Mouse (Mus musculus) midbrain, embryonic 14.5 days (tissue): ENCODE measurements around the gene Hist1h2af. TPM values are rescaled to one million over a fixed set of nuclear protein-coding genes. Genes with fewer than 3 reads are reported as not detected.
"Not testable (repeated sequence)": the region's sequence is repeated elsewhere in the genome, so short reads cannot be mapped to it uniquely, and the experiment has no call there.

Experiments used
- ATAC-seq: fragments of 200-750 bp; cut with Nextera tagmentation; 2 replicates; pipeline ENCODE4 v1.8.0; 2017; ENCODE audit warnings: moderate number of reproducible peaks, moderate library complexity; ENCODE audit not compliant: low FRiP score, low TSS enrichment
- DNase-seq: peaks from one replicate; pipeline ENCODE4 v3.0.0-alpha.2; 2015
- H3K27ac ChIP-seq: fragments of 300-500 bp; sonication (generic); replicated peaks from 2 replicates; pipeline ENCODE4 v1.5.1; 2014; ENCODE audit warnings: mild to moderate bottlenecking, low read depth, low read length, moderate library complexity
- H3K27me3 ChIP-seq: fragments of 300-500 bp; sonication (generic); 2 replicates; pipeline ENCODE4 v1.6.1; 2014; ENCODE audit warnings: low read length, control low read depth, mixed read lengths; ENCODE audit not compliant: control insufficient read depth, insufficient read depth
- H3K36me3 ChIP-seq: fragments of 300-500 bp; sonication (generic); 2 replicates; pipeline ENCODE4 v1.6.1; 2014; ENCODE audit warnings: low read length, control low read depth; ENCODE audit not compliant: control insufficient read depth, insufficient read depth
- H3K4me1 ChIP-seq: fragments of 300-500 bp; sonication (generic); 2 replicates; pipeline ENCODE4 v1.6.1; 2014; ENCODE audit warnings: mild to moderate bottlenecking, antibody characterized with exemption, low read length, control low read depth; ENCODE audit not compliant: control insufficient read depth, insufficient read depth
- H3K4me2 ChIP-seq: fragments of 300-500 bp; sonication (generic); 2 replicates; pipeline ENCODE4 v1.6.1; 2014; ENCODE audit warnings: mild to moderate bottlenecking, low read length, moderate library complexity
- H3K4me3 ChIP-seq: fragments of 300-500 bp; sonication (generic); replicated peaks from 2 replicates; pipeline ENCODE4 v1.5.1; 2014; ENCODE audit warnings: low read depth, low read length
- H3K9ac ChIP-seq: fragments of 300-500 bp; sonication (generic); replicated peaks from 2 replicates; pipeline ENCODE4 v1.6.1; 2014; ENCODE audit warnings: mild to moderate bottlenecking, low read length, moderate library complexity
- H3K9me3 ChIP-seq: fragments of 300-500 bp; sonication (generic); 2 replicates; pipeline ENCODE4 v1.6.1; 2016; ENCODE audit warnings: low read length, control low read depth, mixed read lengths; ENCODE audit not compliant: control insufficient read depth
- WGBS: fragments of 180-500 bp; shearing (Covaris S2); extraction: QIAGEN DNeasy Blood & Tissue Kit; methylation state at CpG from one replicate; pipeline ENCODE4 v1.1.7; 2014; 5-methylcytosine and 5-hydroxymethylcytosine counted together
- polyA plus RNA-seq: library from polyadenylated mRNA; unstranded; fragments of >200 nt; fragmentation: Nextera tagmentation; extraction: Ambion mirVana; gene quantifications from 2 replicates; pipeline ENCODE4 v1.2.1, GENCODE M21; 2014

Hist1h2af gene
- 3.4 and 4.6 TPM in 2 replicates for polyA plus RNA-seq

DNA sequence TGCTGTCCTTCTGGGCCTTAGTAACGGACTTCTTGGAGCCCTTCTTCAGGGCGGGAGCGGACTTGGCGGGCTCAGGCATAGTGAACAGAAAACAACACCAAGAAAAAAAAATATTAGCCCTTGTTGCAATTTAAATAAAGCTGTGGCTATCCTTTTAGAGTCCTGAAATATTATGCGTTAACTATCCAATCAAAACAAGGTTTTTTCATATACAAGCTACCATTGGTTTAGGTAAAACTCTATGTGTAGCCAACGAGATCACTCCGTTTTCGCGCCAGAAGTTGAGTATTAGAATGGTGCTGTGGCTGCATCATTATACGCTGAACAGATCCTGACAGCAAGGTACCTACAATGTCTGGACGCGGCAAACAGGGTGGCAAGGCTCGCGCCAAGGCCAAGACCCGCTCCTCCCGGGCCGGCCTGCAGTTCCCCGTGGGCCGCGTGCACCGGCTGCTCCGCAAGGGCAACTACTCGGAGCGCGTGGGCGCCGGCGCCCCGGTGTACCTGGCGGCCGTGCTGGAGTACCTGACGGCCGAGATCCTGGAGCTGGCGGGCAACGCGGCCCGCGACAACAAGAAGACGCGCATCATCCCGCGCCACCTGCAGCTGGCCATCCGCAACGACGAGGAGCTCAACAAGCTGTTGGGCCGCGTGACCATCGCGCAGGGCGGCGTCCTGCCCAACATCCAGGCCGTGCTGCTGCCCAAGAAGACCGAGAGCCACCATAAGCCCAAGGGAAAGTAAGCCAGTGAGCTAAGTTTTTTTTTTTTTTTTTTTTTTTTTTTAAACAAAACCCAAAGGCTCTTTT, at the start of gene Hist1h2af:
Hist1h2af (plus strand) TSS at position 347 of the 808 bp plus-strand sequence.
- peak; percentile 93 for DNase-seq
- Histone ChIP-seq H3K27ac (peak within 1 kb of the TSS; percentile 78), H3K4me1 (peaks cover 38% of the 10 kb centered on the region), H3K9ac (peak within 1 kb of the TSS; percentile 37; the same call in 1 of the 2 replicates), H3K4me3 (peak within 1 kb of the TSS; percentile 63), H3K4me2 (peak within 1 kb of the TSS; percentile 79)
- not testable (repeated sequence) for H3K9me3 ChIP-seq, H3K27me3 ChIP-seq, H3K36me3 ChIP-seq
- WGBS = under 1% methylated on average over 26 of the region's 53 CpGs
- ATAC-seq = peak; percentile 28; the same call in 1 of the 2 replicates

DNA sequence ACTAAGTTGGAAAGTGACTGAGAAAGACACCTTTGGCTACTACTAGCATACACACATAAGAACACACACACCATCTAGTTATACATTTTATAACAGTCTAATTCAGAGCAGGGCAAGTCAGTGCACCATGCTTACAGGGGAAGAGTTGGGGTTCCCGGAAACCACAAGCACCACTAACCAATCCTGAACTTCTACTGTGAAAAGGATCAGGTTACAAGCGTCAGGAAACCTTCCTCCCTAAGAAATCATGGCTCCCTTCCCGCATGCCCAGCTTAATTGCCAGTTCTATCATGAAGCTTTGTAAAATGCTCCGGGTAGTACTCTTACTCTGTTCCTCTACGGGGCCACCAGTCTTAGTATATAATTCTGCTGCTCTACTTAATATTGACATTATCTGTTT, 48.4 kb upstream of the Hist1h2af start:
- ATAC-seq = no peak
- H3K4me2 ChIP-seq = no peak overlapping the region

DNA sequence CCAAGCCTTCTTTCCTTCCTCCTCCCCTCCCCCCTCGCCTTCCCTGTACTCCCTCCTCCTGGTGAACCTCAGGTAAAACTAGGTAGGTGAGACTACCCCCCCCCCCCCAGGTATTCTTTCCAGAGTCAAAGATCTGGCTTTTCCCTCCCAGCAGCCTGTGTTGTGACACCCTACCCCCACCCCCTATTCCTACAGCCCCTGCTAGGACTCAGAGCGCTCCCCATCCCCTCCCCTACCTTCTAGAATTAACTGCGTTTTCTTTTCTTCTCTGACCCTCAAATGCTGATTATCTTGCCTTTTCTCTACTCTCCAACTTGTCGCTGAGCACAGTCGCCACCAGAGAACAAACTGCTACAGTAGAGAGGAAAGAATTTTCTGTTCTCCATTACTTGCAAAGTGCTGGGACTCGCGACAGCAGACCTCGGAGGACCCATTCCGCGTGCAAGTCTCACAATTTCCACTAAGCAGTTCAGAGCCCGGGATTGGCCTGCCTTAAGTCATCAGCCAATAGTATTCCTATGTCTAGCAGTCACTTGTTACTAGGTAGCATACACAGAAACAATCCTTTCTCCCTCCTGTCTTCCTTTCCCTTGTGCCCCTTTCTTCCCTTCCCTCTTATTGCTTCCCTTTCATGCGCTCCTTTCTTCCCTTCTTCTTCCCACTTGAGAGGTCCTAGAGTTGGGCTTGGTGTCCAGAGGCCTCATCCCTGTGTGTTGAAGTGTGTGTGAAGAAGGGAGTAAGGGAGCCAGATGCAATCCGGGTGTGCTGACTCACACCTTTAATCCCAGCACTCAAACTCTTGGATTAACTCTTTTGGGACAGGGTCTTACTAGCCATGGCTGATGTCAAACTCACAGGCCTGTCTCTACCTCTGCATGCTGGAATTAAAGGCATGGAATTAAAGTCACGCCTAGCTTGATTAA, 45.0 kb upstream of the Hist1h2af start, which contains the start of gene Btn2a2:
Btn2a2 (minus strand) TSS at position 458 of the 923 bp plus-strand sequence.
- H3K27me3 ChIP-seq = no peaks in the 10 kb centered on the region
- no peak within 1 kb of the TSS for H3K9ac ChIP-seq
- ATAC-seq = peak; percentile 90

More for the DNA sequence above, 48.4 kb upstream of the Hist1h2af start:
- Histone ChIP-seq H3K4me1 (no peaks in the 10 kb centered on the region), H3K36me3 (no peaks in the 10 kb centered on the region), H3K9me3 (no peaks in the 10 kb centered on the region), H3K27ac (no peak overlapping the region), H3K4me3 (no peak overlapping the region), H3K9ac (no peak overlapping the region), H3K27me3 (no peaks in the 10 kb centered on the region)
- no peak for DNase-seq
- 47% methylated on average over 5 of the region's 5 CpGs for whole genome bisulfite sequencing

DNA sequence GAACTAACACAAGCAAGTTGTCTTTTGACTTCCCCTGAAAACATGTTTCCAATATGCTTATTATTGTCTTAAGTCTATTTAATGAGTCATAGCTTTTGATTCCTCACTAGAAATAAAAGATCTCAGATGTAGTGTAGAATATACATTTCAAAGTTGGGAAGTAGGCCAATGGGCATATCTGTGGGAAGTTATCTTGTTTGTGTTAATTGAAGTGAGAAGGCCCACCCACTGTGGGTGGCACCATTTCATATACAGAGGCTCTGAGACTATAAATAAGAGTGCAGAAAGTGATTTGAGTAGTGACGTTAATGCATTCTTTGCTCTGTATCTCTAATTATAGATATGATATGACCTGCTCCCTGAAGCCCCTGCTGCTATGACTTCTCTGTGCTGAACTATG, 42.8 kb upstream of the Hist1h2af start:
- no peaks in the 10 kb centered on the region for H3K36me3 ChIP-seq
- no peak for DNase-seq
- H3K27me3 ChIP-seq = no peaks in the 10 kb centered on the region
- ATAC-seq = no peak
- peaks cover 7% of the 10 kb centered on the region for H3K4me1 ChIP-seq
- 75% methylated on average over 1 of the region's 1 CpGs for WGBS
- no peak overlapping the region for H3K27ac ChIP-seq
- H3K9ac ChIP-seq = no peak overlapping the region
- no peaks in the 10 kb centered on the region for H3K9me3 ChIP-seq
- H3K4me3 ChIP-seq = no peak overlapping the region
- H3K4me2 ChIP-seq = no peak overlapping the region

More for the DNA sequence above, 45.0 kb upstream of the Hist1h2af start, which contains the start of gene Btn2a2:
- peak; percentile 88 for DNase-seq
- Histone ChIP-seq H3K4me3 (peak within 1 kb of the TSS; percentile 25), H3K4me1 (peaks cover 7% of the 10 kb centered on the region), H3K4me2 (peak within 1 kb of the TSS; percentile 53), H3K9me3 (no peaks in the 10 kb centered on the region), H3K27ac (no peak within 1 kb of the TSS), H3K36me3 (no peaks in the 10 kb centered on the region)
- 2% methylated on average over 13 of the region's 14 CpGs for WGBS

DNA sequence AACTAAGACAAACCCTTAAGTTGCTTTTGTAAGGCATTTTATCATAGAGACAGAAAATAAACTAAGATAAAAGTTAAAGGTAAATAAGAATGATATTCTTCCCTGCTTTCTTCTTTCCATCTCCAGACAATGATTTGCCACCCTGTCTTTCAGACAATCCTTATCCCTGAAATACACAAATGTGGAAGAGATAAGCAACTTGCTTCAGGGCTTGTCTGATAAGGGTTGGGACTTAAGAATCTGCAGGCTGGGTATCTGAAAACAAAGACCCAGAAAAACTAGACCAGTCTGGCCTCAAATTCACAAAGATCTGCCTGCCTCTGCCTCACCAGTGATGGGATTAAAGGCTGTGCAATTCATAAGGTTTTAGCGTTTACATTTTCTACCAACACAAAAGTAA, 42.4 kb upstream of the Hist1h2af start:
- no peak overlapping the region for H3K4me3 ChIP-seq
- H3K27me3 ChIP-seq = no peaks in the 10 kb centered on the region
- 16% methylated on average over 1 of the region's 1 CpGs for WGBS
- H3K4me2 ChIP-seq = no peak overlapping the region
- peaks cover 7% of the 10 kb centered on the region for H3K4me1 ChIP-seq
- H3K9me3 ChIP-seq = no peaks in the 10 kb centered on the region
- H3K27ac ChIP-seq = no peak overlapping the region
- no peak for ATAC-seq
- DNase-seq = no peak
- no peaks in the 10 kb centered on the region for H3K36me3 ChIP-seq
- no peak overlapping the region for H3K9ac ChIP-seq

DNA sequence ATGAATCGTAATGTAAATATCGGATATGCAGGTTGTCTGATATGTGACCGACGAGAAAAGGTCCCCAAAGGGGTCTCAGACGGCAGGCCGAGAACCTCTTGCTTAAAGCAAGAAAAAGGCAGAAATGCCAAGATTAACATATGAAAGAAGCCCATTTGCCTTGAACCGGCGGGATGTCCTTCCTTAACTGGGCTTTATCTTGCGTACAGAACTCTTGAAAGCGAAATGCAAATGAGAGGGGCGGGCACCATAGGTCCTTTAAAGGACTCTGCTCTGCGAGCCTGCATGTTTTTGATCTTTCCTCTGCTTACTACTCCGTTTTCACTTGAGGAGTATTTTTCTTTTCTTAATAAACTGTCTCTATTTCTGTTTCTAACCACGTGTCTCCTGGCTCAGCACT, 41.7 kb upstream of the Hist1h2af start:
- Histone ChIP-seq H3K9ac (no peak overlapping the region), H3K4me2 (peak overlapping the region; percentile 46), H3K4me1 (peaks cover 7% of the 10 kb centered on the region), H3K9me3 (no peaks in the 10 kb centered on the region), H3K27me3 (no peaks in the 10 kb centered on the region), H3K4me3 (peak overlapping the region; percentile 20; the same call in 1 of the 2 replicates), H3K36me3 (no peaks in the 10 kb centered on the region), H3K27ac (no peak overlapping the region)
- peak; percentile 58 for DNase-seq
- ATAC-seq = no peak
- 2% methylated on average over 14 of the region's 14 CpGs for WGBS

DNA sequence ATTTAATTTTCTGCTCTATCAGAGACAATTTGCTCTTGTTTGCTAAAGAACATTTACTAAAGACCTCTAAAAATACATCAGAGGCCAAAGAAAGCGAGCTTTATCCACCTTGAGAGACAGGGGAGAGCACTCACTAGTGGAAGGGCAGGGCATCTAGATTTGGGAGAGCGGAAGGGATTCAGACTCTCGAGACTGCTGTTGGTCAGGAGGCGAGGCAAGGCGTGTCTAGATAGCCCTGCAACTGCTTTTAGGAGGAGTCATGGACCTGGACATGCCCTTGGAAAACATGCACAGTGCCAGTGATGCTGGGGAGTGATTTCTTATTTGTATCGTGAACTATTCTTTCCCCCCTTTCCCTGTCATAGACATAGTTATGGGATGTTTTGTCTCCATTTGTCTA, 38.2 kb upstream of the Hist1h2af start:
- H3K36me3 ChIP-seq = no peaks in the 10 kb centered on the region
- peaks cover 19% of the 10 kb centered on the region for H3K27me3 ChIP-seq
- peaks cover 7% of the 10 kb centered on the region for H3K4me1 ChIP-seq
- no peak overlapping the region for H3K27ac ChIP-seq
- no peak overlapping the region for H3K4me3 ChIP-seq
- no peaks in the 10 kb centered on the region for H3K9me3 ChIP-seq
- H3K9ac ChIP-seq = no peak overlapping the region
- H3K4me2 ChIP-seq = no peak overlapping the region
- no peak for ATAC-seq
- WGBS = 79% methylated on average over 6 of the region's 6 CpGs
- no peak for DNase-seq

DNA sequence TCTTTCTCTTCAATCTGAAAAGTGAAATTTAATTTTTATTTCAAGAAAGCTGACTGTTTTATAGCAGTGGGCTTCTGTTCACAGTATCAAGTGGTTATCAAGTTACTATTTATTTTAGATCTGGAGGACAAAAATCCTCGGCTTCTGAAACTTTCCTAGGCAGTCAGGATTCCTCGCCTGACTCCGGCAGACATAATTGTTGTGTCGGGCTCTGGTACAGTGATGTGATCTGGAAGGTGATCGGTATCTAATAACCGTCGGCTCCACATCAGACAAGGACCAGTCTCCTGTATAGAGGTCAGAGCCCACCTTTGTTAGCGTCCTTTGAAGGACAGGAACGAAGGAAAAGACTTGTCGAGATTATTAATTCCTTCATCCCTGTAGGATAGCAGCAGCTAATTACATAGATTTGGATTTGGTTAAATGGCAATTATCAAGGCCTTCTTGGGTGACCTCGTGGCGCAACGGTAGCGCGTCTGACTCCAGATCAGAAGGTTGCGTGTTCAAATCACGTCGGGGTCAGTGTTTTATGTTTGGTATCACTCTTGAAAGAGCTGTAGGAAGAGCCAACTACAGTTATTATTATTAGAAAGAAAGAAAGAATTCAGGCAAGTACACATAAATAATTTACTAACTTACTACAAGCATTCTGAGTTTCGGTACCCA, 35.9 kb upstream of the Hist1h2af start:
- H3K4me1 ChIP-seq = no peaks in the 10 kb centered on the region
- DNase-seq (peak; percentile 34), ATAC-seq (no peak)
- WGBS = 3% methylated on average over 19 of the region's 19 CpGs
- H3K9ac ChIP-seq = no peak overlapping the region
- no peaks in the 10 kb centered on the region for H3K36me3 ChIP-seq
- H3K27ac ChIP-seq = no peak overlapping the region
- H3K4me3 ChIP-seq = no peak overlapping the region
- peak overlapping the region; percentile 43 for H3K4me2 ChIP-seq
- H3K27me3 ChIP-seq = peaks cover 19% of the 10 kb centered on the region
- no peaks in the 10 kb centered on the region for H3K9me3 ChIP-seq
